Comparison of ENCODE assay signal across 13 mouse cellular contexts in the genomic region with DNA sequence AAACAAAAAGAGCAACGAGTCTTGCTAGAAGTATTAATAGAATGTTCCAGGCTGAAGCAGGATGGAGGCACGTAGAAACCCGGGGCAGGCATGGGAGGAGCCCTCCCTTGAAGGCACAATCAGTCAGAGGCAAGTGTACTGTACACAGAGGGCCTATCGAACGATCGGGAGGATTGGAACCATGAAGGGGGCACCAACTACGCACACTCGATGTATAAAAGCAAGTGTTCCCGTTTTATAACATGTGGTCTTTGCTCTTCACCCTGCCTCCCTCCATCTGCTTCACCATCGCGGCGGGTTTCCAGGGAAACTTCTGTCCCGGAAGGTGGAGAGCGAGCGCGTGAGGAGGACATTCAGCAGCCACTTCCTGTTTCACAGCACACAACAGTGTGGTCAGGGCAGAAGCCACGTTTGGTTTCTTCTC. TPM values are rescaled to one million over a fixed set of nuclear protein-coding genes. Genes with fewer than 3 reads are reported as not detected.
DNase-seq lines count a peak whose midpoint lies in the region; ATAC-seq lines count a peak whose summit lies in the region.
"Had no signal": no experiment of that assay in that cellular context is flagged by ENCODE, and none has a peak within 500 bp of the region (broad histone marks: within the 10 kb centered on the region; RNA-seq: fewer than 3 reads in every experiment).

No protein-coding gene starts in this region.

- H3K4me3 ChIP-seq in heart, embryonic 16.5 days (ENCODE audit: low read length), result no peak overlapping the region
- H3K4me3 ChIP-seq in heart, embryonic 12.5 days, result no peak overlapping the region
- H3K4me3 ChIP-seq in brown adipose tissue, adult 24 weeks (ENCODE audit: insufficient read depth, low read depth, low read length), result 0 out of 2 replicates have a peak overlapping the region, but pooled peaks have one; percentile 5
- H3K4me3 ChIP-seq in megakaryocyte, embryonic 14.5 days (replicated peaks), result peak overlapping the region; percentile 18
- no peak overlapping the region for H3K4me3 ChIP-seq in embryonic facial prominence, embryonic 10.5 days
- H3K4me3 ChIP-seq: forebrain, embryonic 10.5 days; heart, adult 2 months; midbrain, embryonic 10.5 days had no signal

- H3K4me1 ChIP-seq in heart, embryonic 16.5 days (ENCODE audit: control insufficient read depth, insufficient read depth, low read length), result 0 out of 2 replicates have a peak, but pooled peaks cover 3% of the 10 kb centered on the region
- H3K4me1 ChIP-seq in heart, embryonic 12.5 days (replicated peaks), result peaks cover 10% of the 10 kb centered on the region
- no peaks in the 10 kb centered on the region for H3K4me1 ChIP-seq in brown adipose tissue, adult 24 weeks (ENCODE audit: control insufficient read depth, insufficient read depth, insufficient read length, low read length)
- peaks cover 13% of the 10 kb centered on the region for H3K4me1 ChIP-seq in megakaryocyte, embryonic 14.5 days
- H3K4me1 ChIP-seq in embryonic facial prominence, embryonic 10.5 days, result peaks cover 5% of the 10 kb centered on the region

- H3K9ac ChIP-seq in heart, embryonic 16.5 days (ENCODE audit: low read length), result no peak overlapping the region
- no peak overlapping the region for H3K9ac ChIP-seq in heart, embryonic 12.5 days

- ATAC-seq in heart, embryonic 16.5 days (replicated peaks; ENCODE audit: extremely low read depth, insufficient read depth, low FRiP score), result no peak; the same call in 1 of the 2 replicates
- no peak for ATAC-seq in heart, embryonic 12.5 days (ENCODE audit: insufficient number of reproducible peaks, low FRiP score)
- ATAC-seq: hindbrain, embryonic 16.5 days had no signal

- no peaks in the 10 kb centered on the region for H3K36me3 ChIP-seq in heart, embryonic 16.5 days (ENCODE audit: control insufficient read depth, insufficient read depth)
- no peaks in the 10 kb centered on the region for H3K36me3 ChIP-seq in heart, embryonic 12.5 days
- no peaks in the 10 kb centered on the region for H3K36me3 ChIP-seq in megakaryocyte, embryonic 14.5 days (replicated peaks; ENCODE audit: low read length)
- no peaks in the 10 kb centered on the region for H3K36me3 ChIP-seq in embryonic facial prominence, embryonic 10.5 days (replicated peaks)
- H3K36me3 ChIP-seq: forebrain, embryonic 10.5 days; midbrain, embryonic 10.5 days had no signal

- peak; percentile 59 for DNase-seq in CD4-positive helper T cell, adult 2 months (ENCODE audit: low read depth, low spot score)
- no peak for DNase-seq in cerebellum, adult 18-20 months
- no peak for DNase-seq in retina, postnatal 1 day
- no peak for DNase-seq in embryonic facial prominence, embryonic 10.5 days (ENCODE audit: low spot score)
- DNase-seq: kidney, postnatal 10 days had no signal

- no peak overlapping the region for H3K27ac ChIP-seq in heart, embryonic 16.5 days (ENCODE audit: low read length)
- no peak overlapping the region for H3K27ac ChIP-seq in heart, embryonic 12.5 days (ENCODE audit: poor library complexity, severe bottlenecking)
- H3K27ac ChIP-seq in brown adipose tissue, adult 24 weeks (replicated peaks; ENCODE audit: low read depth, low read length), result no peak overlapping the region
- no peak overlapping the region for H3K27ac ChIP-seq in embryonic facial prominence, embryonic 10.5 days (replicated peaks)
- H3K27ac ChIP-seq: forebrain, embryonic 10.5 days; heart, adult 2 months; midbrain, embryonic 10.5 days had no signal

- H3K27me3 ChIP-seq in heart, embryonic 16.5 days (ENCODE audit: control insufficient read depth, insufficient read depth, low read length), result no peaks in the 10 kb centered on the region
- no peaks in the 10 kb centered on the region for H3K27me3 ChIP-seq in heart, embryonic 12.5 days (replicated peaks)
- H3K27me3 ChIP-seq in megakaryocyte, embryonic 14.5 days (replicated peaks), result no peaks in the 10 kb centered on the region
- no peaks in the 10 kb centered on the region for H3K27me3 ChIP-seq in embryonic facial prominence, embryonic 10.5 days (replicated peaks; ENCODE audit: low read depth, poor library complexity, severe bottlenecking)

- H3K9me3 ChIP-seq in heart, embryonic 16.5 days (replicated peaks; ENCODE audit: control insufficient read depth, low read length), result no peaks in the 10 kb centered on the region
- H3K9me3 ChIP-seq in heart, embryonic 12.5 days (replicated peaks), result no peaks in the 10 kb centered on the region
- H3K9me3 ChIP-seq in megakaryocyte, embryonic 14.5 days, result no peaks in the 10 kb centered on the region
- H3K9me3 ChIP-seq in embryonic facial prominence, embryonic 10.5 days, result no peaks in the 10 kb centered on the region
- H3K9me3 ChIP-seq: forebrain, embryonic 10.5 days; midbrain, embryonic 10.5 days had no signal

- 60% methylated on average over 17 of the region's 17 CpGs for WGBS in heart, embryonic 16.5 days
- 66% methylated on average over 17 of the region's 17 CpGs for WGBS in heart, embryonic 12.5 days
- WGBS in embryonic facial prominence, embryonic 10.5 days, result 86% methylated on average over 17 of the region's 17 CpGs

- H3K4me2 ChIP-seq in heart, embryonic 16.5 days (ENCODE audit: low read depth, low read length), result peak overlapping the region; percentile 17
- no peak overlapping the region for H3K4me2 ChIP-seq in heart, embryonic 12.5 days

RNA-seq across cellular contexts. Expression of gene Snx18, which starts 17.4 kb away (rescaled TPM):
- 10.7 and 11.8 TPM in 2 replicates for polyA plus RNA-seq in heart, embryonic 16.5 days (2015; fragmentation: Nextera tagmentation; extraction: Ambion mirVana)
- 29.6 and 31.6 TPM in 2 replicates for polyA plus RNA-seq in heart, embryonic 12.5 days (2016; fragmentation: Nextera tagmentation; extraction: Ambion mirVana)
- 13.1 and 14.5 TPM in 2 replicates for polyA plus RNA-seq in brown adipose tissue, adult 24 weeks (2012; ENCODE audit: insufficient read depth, insufficient read length, missing spikeins)
- 2.1 and 4.9 TPM in 2 replicates for polyA plus RNA-seq in megakaryocyte, embryonic 14.5 days (2012; ENCODE audit: insufficient read depth, low replicate concordance)
- polyA plus RNA-seq in embryonic facial prominence, embryonic 10.5 days (2016; fragmentation: Nextera tagmentation; extraction: Ambion mirVana), result 18.0 and 18.4 TPM in 2 replicates

RNA-seq across cellular contexts. Expression of gene Hspb3, which starts 27.7 kb away (rescaled TPM):
- 44.6 and 49.1 TPM in 2 replicates for polyA plus RNA-seq in heart, embryonic 16.5 days (2015; fragmentation: Nextera tagmentation; extraction: Ambion mirVana)
- 55.3 and 59.7 TPM in 2 replicates for polyA plus RNA-seq in heart, embryonic 12.5 days (2016; fragmentation: Nextera tagmentation; extraction: Ambion mirVana)
- polyA plus RNA-seq in brown adipose tissue, adult 24 weeks (2012; ENCODE audit: insufficient read depth, insufficient read length, missing spikeins), result not detected in 2 replicates
- not detected in 2 replicates for polyA plus RNA-seq in megakaryocyte, embryonic 14.5 days (2012; ENCODE audit: insufficient read depth, low replicate concordance)
- 0.20 TPM in 1 of 2 replicates, not detected in the other for polyA plus RNA-seq in embryonic facial prominence, embryonic 10.5 days (2016; fragmentation: Nextera tagmentation; extraction: Ambion mirVana)
- polyA plus RNA-seq: forebrain, embryonic 10.5 days; midbrain, embryonic 10.5 days had no signal

Comparison
In these comparisons a context has a peak if more than half of its experiments do, and no peak if none do; other contexts are left out.
1. H3K4me3 ChIP-seq: peak in brown adipose tissue, adult 24 weeks (single experiment) and megakaryocyte, embryonic 14.5 days (single experiment); none in heart, embryonic 16.5 days (single experiment), heart, embryonic 12.5 days (single experiment) and embryonic facial prominence, embryonic 10.5 days (single experiment).
2. RNA of gene Hspb3, which starts 27.7 kb away (polyA plus RNA-seq): 55.3 to 59.7 TPM in heart, embryonic 12.5 days and 44.6 to 49.1 TPM in heart, embryonic 16.5 days; not detected in brown adipose tissue, adult 24 weeks, not detected in megakaryocyte, embryonic 14.5 days and 0.20 TPM in embryonic facial prominence, embryonic 10.5 days; every median in the first group is over 10 times any median in the second.